Mouse (Mus musculus): ENCODE data around the gene Tlr13.
A peak's percentile ranks its signal among the peaks of the same experiment; 100 is the strongest.
"Not testable (repeated sequence)": the region's sequence is repeated elsewhere in the genome, so short reads cannot be mapped to it uniquely, and the experiment has no call there.

Tlr13 gene

GRCm38 (mm10) chrX:106186713-106187649 lies 44.0 kb downstream of the Tlr13 start, which contains the start of gene Pgk1:
Pgk1 (plus strand) TSS chrX:106187100.
- DNase-seq (ENCODE audit: low spot score in 2 of 2), result peak; percentile 90 to 94

- no peak for DNase-seq (ENCODE audit: low spot score in 2 of 2)
Observed at GRCm38 (mm10) chrX:106187737-106188136, 44.7 kb downstream of the Tlr13 start.

GRCm38 (mm10) chrX:106189356-106189755 lies 46.4 kb downstream of the Tlr13 start:
- no peak for DNase-seq (ENCODE audit: low spot score in 2 of 2)

- DNase-seq (ENCODE audit: low spot score in 2 of 2), result no peak
Observed at GRCm38 (mm10) chrX:106190091-106190490, 47.1 kb downstream of the Tlr13 start.

- DNase-seq (ENCODE audit: low spot score in 2 of 2), result not testable (repeated sequence)
Observed at GRCm38 (mm10) chrX:106194361-106194760, 51.4 kb downstream of the Tlr13 start.

- no peak for DNase-seq (ENCODE audit: low spot score in 2 of 2)
Observed at GRCm38 (mm10) chrX:106197308-106197707, 54.3 kb downstream of the Tlr13 start.

- DNase-seq (ENCODE audit: low spot score in 2 of 2), result no peak
Observed at GRCm38 (mm10) chrX:106198904-106199303, 55.9 kb downstream of the Tlr13 start.

- DNase-seq (ENCODE audit: low spot score in 2 of 2), result no peak
Observed at GRCm38 (mm10) chrX:106209100-106209499, 66.1 kb downstream of the Tlr13 start.

All from right cerebral cortex, postnatal 36 days (tissue).